Mouse (Mus musculus): ENCODE data around the gene Bicd1. TPM values are rescaled to one million over a fixed set of nuclear protein-coding genes. Genes with fewer than 3 reads are reported as not detected.

Bicd1 gene
- polyA plus RNA-seq, 1 experiment: 1.0 TPM

DNA sequence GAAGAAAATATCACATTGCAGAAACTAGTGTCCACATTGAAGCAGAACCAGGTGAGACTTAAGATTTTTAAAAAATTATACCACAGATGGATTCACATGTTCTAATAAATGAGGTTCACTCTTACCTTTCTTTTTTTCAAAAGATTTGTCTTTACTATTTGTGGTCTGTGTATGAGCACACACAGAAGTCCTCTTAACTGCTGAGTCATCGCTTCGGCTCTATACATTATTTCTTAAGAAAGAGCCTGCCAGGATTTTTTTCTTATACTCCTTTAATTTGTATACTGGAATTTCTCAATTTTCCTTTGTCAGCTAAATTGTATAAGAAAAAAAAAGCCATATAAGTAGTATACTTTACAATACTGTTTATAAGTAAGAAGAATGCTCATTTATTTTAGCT is 86.0 kb downstream of the Bicd1 start:
- no peak overlapping the region for H3K4me3 ChIP-seq
- H3K4me2 ChIP-seq (ENCODE audit: low read depth): no peak overlapping the region
- TF ChIP-seq POLR2AphosphoS2 (IDR thresholded peaks at IDR 0.05; ENCODE audit: insufficient read length, low read depth): no peak
- no peak for TF ChIP-seq CEBPB (IDR thresholded peaks at IDR 0.05; ENCODE audit: insufficient read depth, poor library complexity, severe bottlenecking)
- TF ChIP-seq E2F4 (IDR thresholded peaks at IDR 0.05; ENCODE audit: insufficient read depth): no peak
- no peak for TF ChIP-seq MAX (IDR thresholded peaks at IDR 0.05; ENCODE audit: low read depth)
- TF ChIP-seq USF1 (IDR thresholded peaks at IDR 0.05; ENCODE audit: low read depth): no peak
- TF ChIP-seq POLR2A (IDR thresholded peaks at IDR 0.05; ENCODE audit: insufficient read length, low read depth): no peak
- TF ChIP-seq MYOG (IDR thresholded peaks at IDR 0.05; ENCODE audit: control insufficient read depth in 1 of 3, insufficient read depth in 1 of 3, insufficient read length in 2 of 3, low read depth in 2 of 3): no peak
- no peak for TF ChIP-seq TCF12 (IDR thresholded peaks at IDR 0.05; ENCODE audit: insufficient read depth, poor library complexity, severe bottlenecking)
- no peak for TF ChIP-seq MYOD1 (IDR thresholded peaks at IDR 0.05; ENCODE audit: control insufficient read depth in 1 of 3, insufficient read length in 2 of 3, low read depth in 2 of 3)
- TF ChIP-seq TCF3 (IDR thresholded peaks at IDR 0.05; ENCODE audit: insufficient read length, low read depth): no peak
- no peaks in the 10 kb centered on the region for H3K36me3 ChIP-seq (ENCODE audit: control insufficient read depth, insufficient read depth)
- no peak overlapping the region for H3ac ChIP-seq (ENCODE audit: control insufficient read depth, insufficient read length)
- H3K27me3 ChIP-seq (ENCODE audit: control insufficient read depth, insufficient read depth, insufficient read length): no peaks in the 10 kb centered on the region
- no peaks in the 10 kb centered on the region for H3K79me2 ChIP-seq (ENCODE audit: control insufficient read depth, insufficient read depth)

DNA sequence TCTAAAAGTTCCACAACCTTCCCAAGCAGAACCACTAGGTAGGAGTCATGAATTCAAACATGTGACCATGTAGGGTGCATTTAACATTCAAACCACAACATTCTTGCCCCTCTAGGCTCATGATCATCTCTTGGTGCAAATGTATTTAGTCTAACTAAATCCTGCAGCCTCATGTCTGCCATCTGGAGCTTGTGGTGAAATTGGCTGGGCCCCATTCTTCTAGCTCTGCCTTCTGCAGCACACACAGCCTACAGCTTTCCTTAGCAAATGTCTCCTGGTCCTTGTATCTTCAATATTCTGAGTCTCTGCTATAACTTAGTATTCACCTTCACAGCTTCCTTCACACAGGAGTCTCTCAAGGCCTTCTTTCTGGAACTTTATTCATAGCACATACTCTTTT is 87.2 kb downstream of the Bicd1 start:
- Histone ChIP-seq H3ac (ENCODE audit: control insufficient read depth, insufficient read length) (no peak overlapping the region), H3K4me2 (ENCODE audit: low read depth) (no peak overlapping the region), H3K79me2 (ENCODE audit: control insufficient read depth, insufficient read depth) (no peaks in the 10 kb centered on the region), H3K4me3 (no peak overlapping the region), H3K36me3 (ENCODE audit: control insufficient read depth, insufficient read depth) (no peaks in the 10 kb centered on the region), H3K27me3 (ENCODE audit: control insufficient read depth, insufficient read depth, insufficient read length) (no peaks in the 10 kb centered on the region)
- TF ChIP-seq TCF12 (IDR thresholded peaks at IDR 0.05; ENCODE audit: insufficient read depth, poor library complexity, severe bottlenecking): no peak
- no peak for TF ChIP-seq TCF3 (IDR thresholded peaks at IDR 0.05; ENCODE audit: insufficient read length, low read depth)
- TF ChIP-seq SRF (IDR thresholded peaks at IDR 0.05; ENCODE audit: control insufficient read depth, insufficient read length, low read depth): no peak
- no peak for TF ChIP-seq USF1 (IDR thresholded peaks at IDR 0.05; ENCODE audit: low read depth)
- TF ChIP-seq POLR2AphosphoS2 (IDR thresholded peaks at IDR 0.05; ENCODE audit: insufficient read length, low read depth): no peak
- no peak for TF ChIP-seq REST (IDR thresholded peaks at IDR 0.05; ENCODE audit: insufficient read depth, insufficient read length)
- TF ChIP-seq POLR2A (IDR thresholded peaks at IDR 0.05; ENCODE audit: insufficient read length, low read depth): no peak
- no peak for TF ChIP-seq MAX (IDR thresholded peaks at IDR 0.05; ENCODE audit: low read depth)
- no peak for TF ChIP-seq MYOG (IDR thresholded peaks at IDR 0.05; ENCODE audit: control insufficient read depth in 1 of 3, insufficient read depth in 1 of 3, insufficient read length in 2 of 3, low read depth in 2 of 3)
- TF ChIP-seq MYOD1 (IDR thresholded peaks at IDR 0.05; ENCODE audit: control insufficient read depth in 1 of 3, insufficient read length in 2 of 3, low read depth in 2 of 3): no peak
- TF ChIP-seq CEBPB (IDR thresholded peaks at IDR 0.05; ENCODE audit: insufficient read depth, poor library complexity, severe bottlenecking): no peak
- TF ChIP-seq E2F4 (IDR thresholded peaks at IDR 0.05; ENCODE audit: insufficient read depth): no peak

DNA sequence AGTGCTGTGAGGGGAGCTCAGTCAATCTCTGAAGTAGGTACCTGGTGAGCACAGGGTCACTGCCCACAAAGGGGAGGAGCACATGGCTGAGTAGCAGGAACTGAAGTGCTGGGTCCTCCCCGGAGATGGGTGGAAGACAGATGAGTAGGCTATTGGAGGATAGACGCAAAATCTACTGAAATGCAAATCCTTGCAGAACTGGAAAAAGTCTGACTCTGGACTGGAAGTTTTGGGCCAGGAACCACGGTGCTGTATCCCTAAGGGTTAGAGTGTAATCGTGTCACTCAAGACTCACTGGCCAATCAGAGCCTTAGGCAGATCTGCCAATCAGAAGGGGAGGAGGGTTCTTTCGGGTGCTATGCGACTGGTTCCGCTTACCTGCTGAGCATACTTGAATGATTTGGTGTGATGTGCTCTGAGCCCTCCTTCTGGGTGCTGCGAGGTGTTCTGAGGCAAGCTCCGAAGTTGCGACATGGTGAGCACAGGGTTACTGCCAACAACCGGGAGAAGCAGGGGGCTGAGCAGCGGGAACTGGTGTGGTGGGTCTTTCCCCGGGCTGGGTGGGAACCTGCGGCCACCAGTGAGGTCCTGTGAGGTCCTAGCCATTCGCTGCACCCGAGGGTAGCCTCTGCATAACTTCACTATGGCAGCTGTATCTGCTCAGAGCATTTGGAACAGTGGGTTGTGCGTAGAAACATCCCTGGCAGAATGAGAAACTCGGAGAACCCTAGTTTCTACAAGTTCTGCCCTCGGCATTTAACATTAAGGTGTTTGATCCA is 157.2 kb downstream of the Bicd1 start:
- Histone ChIP-seq H3K36me3 (ENCODE audit: control insufficient read depth, insufficient read depth) (no peaks in the 10 kb centered on the region), H3K27me3 (ENCODE audit: control insufficient read depth, insufficient read depth, insufficient read length) (no peaks in the 10 kb centered on the region), H3ac (ENCODE audit: control insufficient read depth, insufficient read length) (no peak overlapping the region), H3K79me2 (ENCODE audit: control insufficient read depth, insufficient read depth) (no peaks in the 10 kb centered on the region), H3K4me2 (ENCODE audit: low read depth) (no peak overlapping the region), H3K4me3 (no peak overlapping the region)
- TF ChIP-seq POLR2AphosphoS2 (IDR thresholded peaks at IDR 0.05; ENCODE audit: insufficient read length, low read depth) (no peak), MAX (IDR thresholded peaks at IDR 0.05; ENCODE audit: low read depth) (no peak), E2F4 (IDR thresholded peaks at IDR 0.05; ENCODE audit: insufficient read depth) (no peak), MYOD1 (IDR thresholded peaks at IDR 0.05; ENCODE audit: control insufficient read depth in 1 of 3, insufficient read length in 2 of 3, low read depth in 2 of 3) (no peak), USF1 (IDR thresholded peaks at IDR 0.05; ENCODE audit: low read depth) (no peak), POLR2A (IDR thresholded peaks at IDR 0.05; ENCODE audit: insufficient read length, low read depth) (no peak), SRF (IDR thresholded peaks at IDR 0.05; ENCODE audit: control insufficient read depth, insufficient read length, low read depth) (no peak), TCF3 (IDR thresholded peaks at IDR 0.05; ENCODE audit: insufficient read length, low read depth) (no peak), CEBPB (IDR thresholded peaks at IDR 0.05; ENCODE audit: insufficient read depth, poor library complexity, severe bottlenecking) (no peak), MYOG (IDR thresholded peaks at IDR 0.05; ENCODE audit: control insufficient read depth in 1 of 3, insufficient read depth in 1 of 3, insufficient read length in 2 of 3, low read depth in 2 of 3) (no peak), TCF12 (IDR thresholded peaks at IDR 0.05; ENCODE audit: insufficient read depth, poor library complexity, severe bottlenecking) (no peak), REST (IDR thresholded peaks at IDR 0.05; ENCODE audit: insufficient read depth, insufficient read length) (no peak)

DNA sequence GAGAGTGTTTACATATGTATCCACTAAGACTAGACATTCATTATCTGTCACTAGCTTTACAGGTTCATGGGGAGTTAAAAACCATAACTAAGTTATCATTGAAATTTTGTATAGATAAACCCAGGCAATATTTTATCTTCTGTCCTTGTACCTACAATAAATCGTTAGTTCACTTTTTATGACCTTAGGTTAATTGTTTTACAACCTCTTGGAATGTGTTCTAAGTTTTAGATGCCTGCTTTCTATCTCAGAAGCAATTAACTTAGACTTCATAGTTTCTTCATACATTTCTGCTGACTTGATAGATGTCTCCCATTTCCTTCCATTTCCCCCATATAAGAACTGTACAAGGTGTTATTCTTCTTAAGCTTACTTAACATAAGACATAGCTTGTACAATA is 158.5 kb downstream of the Bicd1 start:
- Histone ChIP-seq H3K79me2 (ENCODE audit: control insufficient read depth, insufficient read depth) (no peaks in the 10 kb centered on the region), H3ac (ENCODE audit: control insufficient read depth, insufficient read length) (no peak overlapping the region), H3K4me2 (ENCODE audit: low read depth) (no peak overlapping the region), H3K4me3 (no peak overlapping the region), H3K27me3 (ENCODE audit: control insufficient read depth, insufficient read depth, insufficient read length) (no peaks in the 10 kb centered on the region), H3K36me3 (ENCODE audit: control insufficient read depth, insufficient read depth) (no peaks in the 10 kb centered on the region)
- TF ChIP-seq REST (IDR thresholded peaks at IDR 0.05; ENCODE audit: insufficient read depth, insufficient read length) (no peak), E2F4 (IDR thresholded peaks at IDR 0.05; ENCODE audit: insufficient read depth) (no peak)

DNA sequence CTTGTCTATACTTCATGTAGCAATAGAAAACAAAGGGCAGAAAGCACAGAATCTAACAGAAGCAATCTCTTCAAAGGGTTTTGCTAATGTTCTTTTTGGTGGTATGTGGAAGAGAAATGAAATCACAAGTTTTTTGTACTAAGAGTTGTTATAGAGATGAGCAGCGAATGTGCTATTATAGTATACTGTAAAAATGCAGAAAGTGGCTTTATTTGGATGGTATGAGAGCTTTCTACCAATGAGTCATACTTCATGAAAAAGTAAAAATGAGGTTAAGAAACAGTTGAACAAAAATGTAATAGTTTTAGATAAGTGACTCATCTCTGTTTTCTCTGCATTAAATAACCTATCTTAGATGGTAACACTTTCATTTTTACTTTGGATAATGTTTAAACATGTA is 165.6 kb downstream of the Bicd1 start:
- Histone ChIP-seq H3K4me2 (ENCODE audit: low read depth) (no peak overlapping the region), H3K27me3 (ENCODE audit: control insufficient read depth, insufficient read depth, insufficient read length) (no peaks in the 10 kb centered on the region), H3K4me3 (no peak overlapping the region), H3K79me2 (ENCODE audit: control insufficient read depth, insufficient read depth) (no peaks in the 10 kb centered on the region), H3ac (ENCODE audit: control insufficient read depth, insufficient read length) (no peak overlapping the region), H3K36me3 (ENCODE audit: control insufficient read depth, insufficient read depth) (no peaks in the 10 kb centered on the region)
- TF ChIP-seq POLR2A (IDR thresholded peaks at IDR 0.05; ENCODE audit: insufficient read length, low read depth): no peak
- no peak for TF ChIP-seq REST (IDR thresholded peaks at IDR 0.05; ENCODE audit: insufficient read depth, insufficient read length)
- TF ChIP-seq SRF (IDR thresholded peaks at IDR 0.05; ENCODE audit: control insufficient read depth, insufficient read length, low read depth): no peak
- TF ChIP-seq MYOD1 (IDR thresholded peaks at IDR 0.05; ENCODE audit: control insufficient read depth in 1 of 3, insufficient read length in 2 of 3, low read depth in 2 of 3): no peak
- TF ChIP-seq E2F4 (IDR thresholded peaks at IDR 0.05; ENCODE audit: insufficient read depth): no peak
- no peak for TF ChIP-seq CEBPB (IDR thresholded peaks at IDR 0.05; ENCODE audit: insufficient read depth, poor library complexity, severe bottlenecking)
- TF ChIP-seq MYOG (IDR thresholded peaks at IDR 0.05; ENCODE audit: control insufficient read depth in 1 of 3, insufficient read depth in 1 of 3, insufficient read length in 2 of 3, low read depth in 2 of 3): no peak
- no peak for TF ChIP-seq TCF12 (IDR thresholded peaks at IDR 0.05; ENCODE audit: insufficient read depth, poor library complexity, severe bottlenecking)
- TF ChIP-seq USF1 (IDR thresholded peaks at IDR 0.05; ENCODE audit: low read depth): no peak
- TF ChIP-seq TCF3 (IDR thresholded peaks at IDR 0.05; ENCODE audit: insufficient read length, low read depth): no peak
